Mouse (Mus musculus): Measurements from ENCODE around the gene Gm20388.

DNA sequence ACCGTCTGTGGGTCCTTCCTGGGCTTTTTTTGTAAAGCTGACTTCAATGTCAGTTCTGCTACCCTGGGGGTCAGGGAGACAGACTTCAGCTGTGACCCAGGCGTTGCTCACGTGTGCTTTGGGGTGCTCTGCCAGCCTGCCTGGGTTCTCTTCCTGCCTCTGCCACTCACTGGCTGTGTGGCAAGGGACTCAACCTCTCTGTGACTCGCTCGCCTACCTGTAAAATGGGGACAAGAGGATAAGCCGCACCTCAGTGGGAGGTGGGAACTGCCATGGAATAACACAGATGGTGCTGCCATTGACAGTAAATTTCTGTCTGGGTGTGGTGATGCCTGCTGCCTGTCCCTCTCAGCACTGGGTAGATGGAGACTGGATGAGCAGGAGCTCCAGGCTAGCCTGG lies 605.0 kb downstream of the Gm20388 start:
- no peak for TF ChIP-seq CTCF (IDR thresholded peaks at IDR 0.05; ENCODE audit: low read depth)
- no peak for TF ChIP-seq EP300 (optimal IDR thresholded peaks at IDR 0.05)
